Mouse (Mus musculus): ENCODE measurements at regions not wholly inside any gene's neighbourhood (a gene's known extent, or its start where the extent isn't known, plus 50 kb on each side); places are given as distances from the start of the nearest gene placed in this dataset.

DNA sequence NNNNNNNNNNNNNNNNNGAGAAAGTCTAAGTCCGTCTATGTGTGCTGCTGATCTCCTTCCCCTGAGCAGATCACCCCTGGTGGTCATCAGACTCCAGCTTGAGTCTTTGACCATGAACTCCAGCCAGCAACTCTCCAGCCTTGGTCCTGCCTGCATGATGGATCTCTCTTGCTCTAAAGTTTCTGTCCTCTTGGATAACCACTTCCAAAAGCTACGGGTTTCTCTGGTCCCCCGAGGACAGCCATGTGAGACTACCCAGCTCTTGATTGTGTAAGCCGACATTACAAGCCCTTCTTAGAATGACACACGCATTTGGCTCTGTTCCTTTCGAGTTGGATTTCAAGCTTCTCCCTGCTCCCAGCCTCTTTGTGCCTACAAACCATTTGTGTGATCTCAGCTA is 66.4 kb upstream of the Lrpprc start:
- TF ChIP-seq CTCF (IDR thresholded peaks at IDR 0.05; ENCODE audit: extremely low read depth, insufficient read depth, low read length) (no peak), POLR2A (IDR thresholded peaks at IDR 0.05; ENCODE audit: extremely low read depth, insufficient read depth, low read length) (no peak)
